Mouse (Mus musculus): ENCODE measurements around the gene Rhobtb1.

DNA sequence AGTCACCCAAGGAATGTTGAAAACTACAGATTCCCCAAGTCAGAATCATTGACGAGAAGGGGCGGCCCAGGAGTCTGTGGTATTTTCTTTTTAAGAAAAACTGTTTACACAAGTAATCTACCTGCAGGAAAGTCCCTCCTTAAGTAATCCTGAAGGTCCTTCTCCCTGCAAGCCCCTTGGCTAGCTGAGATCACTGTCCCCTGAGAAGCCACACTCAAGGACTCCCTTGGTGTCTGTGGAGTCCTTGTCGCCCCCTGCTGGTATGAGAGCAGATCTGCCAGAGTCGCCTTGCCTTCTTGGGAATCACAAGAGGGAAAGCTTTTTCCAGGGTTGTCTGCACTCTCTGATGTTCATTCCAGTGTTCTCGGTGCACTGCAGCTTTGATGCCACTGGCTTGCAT lies 155.8 kb downstream of the Rhobtb1 start:
- TF ChIP-seq CTCF (IDR thresholded peaks at IDR 0.05; ENCODE audit: low read depth) = peak; percentile 91
- TF ChIP-seq EP300 (IDR thresholded peaks at IDR 0.05; ENCODE audit: low read depth) = no peak
